Mouse (Mus musculus): ENCODE data around the gene Fam19a1. TPM values are rescaled to one million over a fixed set of nuclear protein-coding genes. Genes with fewer than 3 reads are reported as not detected.

Fam19a1 gene
- polyA plus RNA-seq, 1 experiment from 2014 or later, result 7.4 TPM

DNA sequence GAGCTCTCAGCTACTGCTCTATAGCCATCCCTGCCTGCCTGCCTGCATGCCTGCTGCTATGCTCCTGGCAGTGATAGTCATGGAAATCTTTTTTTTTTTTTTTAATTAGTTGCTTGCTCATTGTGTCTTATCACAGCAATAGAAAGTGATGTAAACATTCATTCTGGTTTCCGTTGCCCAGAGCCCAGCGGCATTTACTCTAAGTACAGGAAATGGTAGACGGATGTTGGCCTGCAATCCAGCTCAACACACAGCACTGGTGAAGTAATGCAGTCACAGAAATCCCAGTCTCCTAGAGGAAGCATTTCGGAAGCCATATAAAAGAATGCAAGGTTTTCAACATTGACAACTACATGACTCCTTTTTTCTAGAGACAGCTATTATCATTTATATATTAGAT lies 153.5 kb downstream of the Fam19a1 start:
- Histone ChIP-seq H3K9ac (no peak overlapping the region), H3K27ac (no peak overlapping the region), H3K9me3 (no peaks in the 10 kb centered on the region), H3K4me3 (no peak overlapping the region), H3K4me1 (0 out of 2 replicates have a peak, but pooled peaks cover 2% of the 10 kb centered on the region), H3K27me3 (no peaks in the 10 kb centered on the region), H3K36me3 (no peaks in the 10 kb centered on the region), H3K4me2 (replicated peaks) (no peak overlapping the region)
- no peak for ATAC-seq (ENCODE audit: low FRiP score, low read depth)
- 79% methylated on average over 4 of the region's 4 CpGs for WGBS

DNA sequence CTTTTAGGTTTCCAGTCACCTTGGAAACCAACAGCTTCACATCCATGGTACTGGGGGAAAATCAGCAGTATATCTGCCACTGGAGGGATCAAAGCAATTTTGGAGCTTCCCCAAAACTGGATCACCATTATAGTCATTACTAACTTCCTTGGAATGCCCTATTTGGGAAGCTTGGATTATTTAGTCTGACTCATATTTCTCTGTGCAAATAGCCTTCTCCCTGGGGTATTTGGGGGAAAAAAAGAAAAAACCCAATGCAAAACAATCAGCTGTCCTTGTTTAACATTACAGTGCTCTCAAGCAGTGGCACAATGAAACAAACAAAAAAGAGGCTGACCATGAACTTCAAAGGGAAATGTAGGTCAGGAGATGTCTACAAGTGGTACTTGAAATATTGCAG lies 155.8 kb downstream of the Fam19a1 start:
- Histone ChIP-seq H3K27me3 (no peaks in the 10 kb centered on the region), H3K9me3 (no peaks in the 10 kb centered on the region), H3K36me3 (no peaks in the 10 kb centered on the region), H3K4me3 (no peak overlapping the region), H3K27ac (no peak overlapping the region), H3K4me1 (no peaks in the 10 kb centered on the region), H3K9ac (no peak overlapping the region), H3K4me2 (replicated peaks) (no peak overlapping the region)
- no peak for ATAC-seq (ENCODE audit: low FRiP score, low read depth)

DNA sequence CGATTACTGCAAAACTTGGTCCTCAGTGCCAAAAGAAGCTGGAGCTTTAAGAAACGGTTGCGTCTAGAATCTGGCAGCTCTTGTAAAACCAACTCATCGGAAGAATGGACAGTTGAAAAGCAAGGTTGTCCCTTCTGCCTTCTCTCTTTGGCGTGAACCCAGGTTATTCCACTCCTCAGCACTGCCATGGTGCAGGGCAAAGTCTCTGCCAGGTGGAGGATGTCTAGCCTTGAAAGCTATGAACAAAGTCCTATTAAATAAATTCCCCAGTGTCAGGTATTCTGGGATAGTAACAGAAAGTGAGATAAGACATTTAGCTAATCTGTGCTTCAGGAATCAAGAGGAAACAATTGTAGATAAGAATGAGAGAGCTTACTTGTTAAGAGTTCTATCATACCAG lies 157.5 kb downstream of the Fam19a1 start:
- Histone ChIP-seq H3K9ac (no peak overlapping the region), H3K36me3 (no peaks in the 10 kb centered on the region), H3K4me2 (replicated peaks) (no peak overlapping the region), H3K27ac (no peak overlapping the region), H3K4me1 (no peaks in the 10 kb centered on the region), H3K27me3 (no peaks in the 10 kb centered on the region), H3K4me3 (no peak overlapping the region), H3K9me3 (no peaks in the 10 kb centered on the region)
- 93% methylated on average over 5 of the region's 5 CpGs for WGBS
- no peak for ATAC-seq (ENCODE audit: low FRiP score, low read depth)

DNA sequence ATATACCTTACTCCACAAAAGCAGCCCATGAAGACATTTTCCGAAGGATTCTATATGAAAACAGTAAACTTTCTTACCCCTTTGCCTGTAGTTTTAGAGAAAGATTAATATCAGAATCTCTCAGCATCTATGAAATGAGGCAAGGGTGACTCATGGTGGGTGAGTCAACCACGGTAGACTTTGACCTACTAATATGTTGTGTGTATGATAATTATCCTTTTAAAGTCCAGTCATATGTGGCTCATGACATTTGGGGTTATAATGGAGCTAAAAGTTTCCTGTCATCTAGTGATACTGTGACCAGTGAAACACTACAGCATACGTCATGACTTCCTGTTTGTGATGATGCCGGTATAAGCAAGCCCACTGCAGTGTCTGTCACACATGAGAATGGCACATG lies 170.8 kb downstream of the Fam19a1 start:
- no peak for ATAC-seq (ENCODE audit: low FRiP score, low read depth)

DNA sequence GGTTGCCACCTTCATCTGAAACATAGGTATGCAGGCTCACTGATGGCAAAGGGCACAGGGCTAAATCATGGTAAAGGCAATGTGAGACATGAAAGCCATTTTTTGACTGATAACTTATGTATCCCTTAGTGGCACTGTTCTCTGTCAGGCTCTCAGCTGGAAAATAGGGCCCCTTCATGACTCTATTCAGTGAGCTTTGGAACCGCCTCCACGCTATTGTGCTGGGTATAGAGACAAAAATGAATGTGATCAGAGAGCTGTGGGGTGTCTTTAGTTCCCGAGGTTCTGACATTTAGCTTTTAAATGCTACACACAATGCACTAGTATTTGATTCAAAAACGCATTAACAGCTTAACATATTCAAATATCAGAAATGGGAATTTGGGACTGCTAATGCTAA lies 171.6 kb downstream of the Fam19a1 start:
- H3K4me3 ChIP-seq, result no peak overlapping the region
- H3K9ac ChIP-seq, result no peak overlapping the region
- H3K4me1 ChIP-seq, result no peaks in the 10 kb centered on the region
- no peaks in the 10 kb centered on the region for H3K36me3 ChIP-seq
- H3K9me3 ChIP-seq, result no peaks in the 10 kb centered on the region
- no peaks in the 10 kb centered on the region for H3K27me3 ChIP-seq
- H3K27ac ChIP-seq, result no peak overlapping the region
- no peak overlapping the region for H3K4me2 ChIP-seq (replicated peaks)
- ATAC-seq (ENCODE audit: low FRiP score, low read depth), result no peak
- 84% methylated on average over 4 of the region's 4 CpGs for WGBS

More for the DNA sequence above, 170.8 kb downstream of the Fam19a1 start:
- Histone ChIP-seq H3K9ac (no peak overlapping the region), H3K4me1 (no peaks in the 10 kb centered on the region), H3K36me3 (no peaks in the 10 kb centered on the region), H3K9me3 (no peaks in the 10 kb centered on the region), H3K27me3 (no peaks in the 10 kb centered on the region), H3K27ac (no peak overlapping the region), H3K4me2 (replicated peaks) (no peak overlapping the region), H3K4me3 (no peak overlapping the region)
- WGBS, result 91% methylated on average over 4 of the region's 4 CpGs

DNA sequence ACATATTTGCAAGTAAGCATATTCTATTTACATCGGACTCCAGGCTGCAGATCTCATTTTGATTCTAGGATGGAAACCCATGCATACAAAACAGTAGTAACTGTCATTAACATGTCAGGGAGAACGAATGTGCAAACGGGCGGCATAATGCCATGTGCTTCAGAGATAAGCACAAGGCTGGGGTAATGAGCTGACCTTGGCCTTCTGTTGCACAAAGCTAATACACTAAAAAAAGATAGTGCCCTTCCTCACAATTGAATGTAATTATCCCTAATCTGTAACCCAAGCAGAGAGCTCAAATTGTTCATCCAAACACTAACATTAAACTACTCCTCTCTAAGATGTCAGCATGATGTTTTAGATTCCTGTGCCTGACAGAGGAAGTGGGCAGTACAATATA lies 173.3 kb downstream of the Fam19a1 start:
- no peak overlapping the region for H3K9ac ChIP-seq
- no peaks in the 10 kb centered on the region for H3K36me3 ChIP-seq
- H3K4me1 ChIP-seq, result no peaks in the 10 kb centered on the region
- no peak overlapping the region for H3K4me3 ChIP-seq
- no peak overlapping the region for H3K27ac ChIP-seq
- 79% methylated on average over 4 of the region's 4 CpGs for WGBS
- no peak for ATAC-seq (ENCODE audit: low FRiP score, low read depth)
- no peak overlapping the region for H3K4me2 ChIP-seq (replicated peaks)
- no peaks in the 10 kb centered on the region for H3K27me3 ChIP-seq
- H3K9me3 ChIP-seq, result no peaks in the 10 kb centered on the region

DNA sequence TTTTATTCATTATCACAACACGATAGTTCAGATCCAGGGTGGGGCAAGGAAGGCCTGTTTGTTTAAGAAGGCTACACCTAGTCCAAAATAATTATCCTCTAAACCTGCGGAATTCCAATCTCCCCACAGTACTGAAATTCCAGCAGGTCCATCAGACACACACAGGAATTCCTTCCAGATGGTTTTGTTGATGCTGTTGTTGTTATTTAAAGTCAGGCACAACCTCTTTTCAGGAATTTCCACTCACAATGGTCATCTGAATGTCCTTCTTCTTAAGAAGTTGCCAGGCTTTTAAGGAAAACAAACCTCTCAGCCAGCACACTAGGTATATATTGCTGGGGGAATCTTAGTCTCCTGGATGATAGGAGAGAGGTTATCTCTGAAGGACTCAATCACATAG lies 174.4 kb downstream of the Fam19a1 start:
- ATAC-seq (ENCODE audit: low FRiP score, low read depth), result no peak
- Histone ChIP-seq H3K9me3 (no peaks in the 10 kb centered on the region), H3K4me3 (no peak overlapping the region), H3K27ac (no peak overlapping the region), H3K9ac (no peak overlapping the region), H3K36me3 (no peaks in the 10 kb centered on the region), H3K27me3 (no peaks in the 10 kb centered on the region), H3K4me1 (no peaks in the 10 kb centered on the region), H3K4me2 (replicated peaks) (no peak overlapping the region)
- 72% methylated on average over 2 of the region's 2 CpGs for WGBS

DNA sequence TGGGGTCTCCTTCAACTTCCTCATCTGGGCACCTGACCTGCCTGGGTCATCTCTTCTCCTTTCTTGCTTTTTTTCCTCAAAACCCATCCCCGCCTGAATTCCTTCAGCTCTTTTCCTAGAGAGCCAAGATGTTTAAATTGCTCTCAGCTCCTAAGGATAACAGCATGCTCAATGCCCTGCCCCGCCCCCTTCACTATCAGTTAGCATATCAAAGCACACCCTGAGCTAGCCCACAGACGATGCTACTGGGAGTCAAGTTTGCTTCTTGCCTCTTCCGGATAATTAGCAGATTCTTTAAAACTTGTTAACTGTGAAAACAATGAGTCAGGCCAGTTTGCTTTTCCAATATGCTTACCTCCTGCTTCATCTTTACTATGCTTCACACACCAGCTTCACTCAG lies 176.7 kb downstream of the Fam19a1 start:
- H3K4me2 ChIP-seq (replicated peaks), result no peak overlapping the region
- no peaks in the 10 kb centered on the region for H3K9me3 ChIP-seq
- 35% methylated on average over 4 of the region's 4 CpGs for WGBS
- H3K27ac ChIP-seq, result no peak overlapping the region
- no peaks in the 10 kb centered on the region for H3K4me1 ChIP-seq
- ATAC-seq (ENCODE audit: low FRiP score, low read depth), result no peak
- no peak overlapping the region for H3K4me3 ChIP-seq
- H3K27me3 ChIP-seq, result no peaks in the 10 kb centered on the region
- H3K36me3 ChIP-seq, result no peaks in the 10 kb centered on the region
- no peak overlapping the region for H3K9ac ChIP-seq

DNA sequence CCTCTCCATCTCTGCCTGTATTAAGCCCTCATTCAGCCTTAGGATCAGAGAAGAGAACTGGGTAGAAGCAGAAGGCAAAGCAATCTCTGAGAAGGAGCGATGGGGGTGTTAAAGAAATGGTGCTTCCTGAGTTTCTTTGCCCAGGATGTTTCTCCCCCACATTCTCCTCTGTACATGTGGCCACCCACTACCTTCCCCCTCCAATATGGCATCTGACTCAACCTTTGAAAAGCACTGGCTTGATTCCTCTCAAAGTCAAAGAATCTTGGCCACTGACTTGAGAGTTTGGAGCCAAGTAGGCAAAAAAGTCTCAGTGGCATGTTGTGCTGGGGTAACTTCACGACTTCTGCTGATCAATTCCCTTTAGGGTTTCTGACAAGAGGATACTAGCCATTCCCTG lies 234.5 kb downstream of the Fam19a1 start:
- H3K4me1 ChIP-seq, result no peaks in the 10 kb centered on the region
- H3K4me3 ChIP-seq, result no peak overlapping the region
- no peak overlapping the region for H3K4me2 ChIP-seq (replicated peaks)
- H3K9ac ChIP-seq, result no peak overlapping the region
- no peaks in the 10 kb centered on the region for H3K9me3 ChIP-seq
- no peaks in the 10 kb centered on the region for H3K36me3 ChIP-seq
- no peak overlapping the region for H3K27ac ChIP-seq
- no peaks in the 10 kb centered on the region for H3K27me3 ChIP-seq
- WGBS, result 87% methylated on average over 2 of the region's 2 CpGs
- no peak for ATAC-seq (ENCODE audit: low FRiP score, low read depth)

DNA sequence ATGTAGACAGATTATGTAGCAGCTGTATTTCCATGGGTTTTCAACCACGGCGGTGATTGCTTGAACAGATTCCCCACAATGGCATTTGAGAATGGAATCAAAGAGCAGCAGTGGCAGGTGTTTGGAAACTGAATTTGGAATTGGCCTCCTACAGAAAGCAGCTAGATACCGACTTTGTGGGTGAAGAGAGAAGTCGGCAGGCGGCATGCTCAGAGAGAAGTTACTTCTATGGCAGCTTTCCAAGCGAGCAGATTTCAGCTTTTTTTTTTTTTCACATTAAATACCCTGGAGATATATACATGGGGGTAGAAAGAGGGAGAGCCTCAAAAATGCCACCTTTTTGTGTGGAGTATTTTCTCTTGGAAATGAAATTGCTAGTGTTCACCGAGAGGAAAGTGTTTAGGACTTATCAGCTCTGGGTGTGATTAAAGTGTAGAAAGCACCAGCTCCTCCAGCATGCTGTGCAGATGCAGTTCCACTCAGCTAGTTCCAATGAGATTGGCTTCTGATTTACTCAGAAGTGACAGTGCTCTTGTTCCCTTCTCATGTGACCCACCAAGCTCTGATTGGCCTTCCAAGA lies 236.6 kb downstream of the Fam19a1 start:
- Histone ChIP-seq H3K36me3 (no peaks in the 10 kb centered on the region), H3K27ac (no peak overlapping the region), H3K9me3 (no peaks in the 10 kb centered on the region), H3K27me3 (no peaks in the 10 kb centered on the region), H3K4me1 (no peaks in the 10 kb centered on the region), H3K9ac (no peak overlapping the region), H3K4me3 (no peak overlapping the region), H3K4me2 (replicated peaks) (no peak overlapping the region)
- ATAC-seq (ENCODE audit: low FRiP score, low read depth), result no peak
- WGBS, result 82% methylated on average over 7 of the region's 7 CpGs

DNA sequence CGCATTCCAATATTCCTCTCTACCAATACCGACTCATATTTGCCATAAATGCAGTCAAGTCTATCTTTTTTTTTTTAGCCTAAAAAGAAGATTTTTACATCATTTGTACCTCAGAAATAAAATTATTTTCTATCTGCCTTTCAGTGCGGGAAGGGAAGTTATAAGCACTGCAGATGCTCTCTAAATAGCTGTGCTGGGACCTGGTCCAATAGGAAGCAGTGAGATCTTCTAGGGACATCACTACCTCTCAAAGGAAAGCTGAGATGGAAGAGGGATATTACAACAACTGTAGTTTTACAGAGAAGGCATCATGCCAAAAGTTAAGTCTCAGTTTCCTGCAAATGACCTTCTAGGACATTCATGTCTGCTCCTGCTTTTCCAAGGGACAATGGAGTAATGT lies 256.6 kb downstream of the Fam19a1 start:
- Histone ChIP-seq H3K9me3 (no peaks in the 10 kb centered on the region), H3K36me3 (no peaks in the 10 kb centered on the region), H3K27ac (no peak overlapping the region), H3K4me3 (no peak overlapping the region), H3K4me2 (replicated peaks) (no peak overlapping the region), H3K27me3 (no peaks in the 10 kb centered on the region; the same call in 1 of the 2 replicates), H3K4me1 (no peaks in the 10 kb centered on the region), H3K9ac (no peak overlapping the region)
- WGBS, result 89% methylated on average over 3 of the region's 3 CpGs
- no peak for ATAC-seq (ENCODE audit: low FRiP score, low read depth)

DNA sequence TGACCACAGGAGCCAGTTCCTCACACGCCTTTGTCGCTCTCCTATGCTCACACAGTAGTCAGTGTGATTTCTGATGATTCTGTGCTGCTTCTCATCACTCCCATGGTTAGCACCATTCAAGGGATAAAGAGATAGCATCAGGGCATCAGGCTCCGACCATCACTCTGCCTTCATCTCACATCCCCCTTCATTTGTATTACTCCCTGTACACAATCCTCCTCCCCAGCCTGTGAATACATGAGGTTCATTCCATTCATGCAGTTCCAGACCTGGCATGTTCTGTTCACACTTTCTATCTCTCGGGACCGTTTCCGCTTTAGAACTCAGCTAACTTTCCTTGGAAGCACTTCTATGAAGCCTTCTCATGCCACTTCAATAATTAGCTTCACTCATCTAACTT lies 259.9 kb downstream of the Fam19a1 start:
- no peak overlapping the region for H3K4me2 ChIP-seq (replicated peaks)
- H3K4me3 ChIP-seq, result no peak overlapping the region
- no peaks in the 10 kb centered on the region for H3K27me3 ChIP-seq
- H3K36me3 ChIP-seq, result no peaks in the 10 kb centered on the region
- no peaks in the 10 kb centered on the region for H3K9me3 ChIP-seq
- 92% methylated on average over 6 of the region's 6 CpGs for WGBS
- no peaks in the 10 kb centered on the region for H3K4me1 ChIP-seq
- ATAC-seq (ENCODE audit: low FRiP score, low read depth), result no peak
- no peak overlapping the region for H3K9ac ChIP-seq
- no peak overlapping the region for H3K27ac ChIP-seq

DNA sequence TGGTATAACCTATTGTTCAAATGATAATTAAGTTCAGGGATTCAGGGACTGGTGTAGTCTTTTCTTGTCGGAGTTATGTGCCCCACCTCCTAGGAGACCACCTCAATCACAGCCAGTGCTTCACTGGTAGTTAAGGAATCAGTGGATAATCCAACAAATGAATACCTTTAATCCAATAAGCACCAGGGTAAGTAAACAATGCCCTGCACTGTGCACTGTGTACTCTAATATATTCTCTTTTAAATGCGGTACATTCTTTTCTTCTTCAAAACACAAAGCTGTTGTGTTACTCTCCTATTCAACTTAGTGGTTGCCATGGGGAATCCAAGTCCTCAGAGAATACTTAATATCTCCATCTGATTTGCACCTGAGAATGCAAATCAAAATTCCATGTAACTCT lies 260.3 kb downstream of the Fam19a1 start:
- H3K9ac ChIP-seq, result no peak overlapping the region
- H3K27me3 ChIP-seq, result no peaks in the 10 kb centered on the region
- H3K36me3 ChIP-seq, result no peaks in the 10 kb centered on the region
- H3K4me2 ChIP-seq (replicated peaks), result no peak overlapping the region
- ATAC-seq (ENCODE audit: low FRiP score, low read depth), result no peak
- H3K4me3 ChIP-seq, result no peak overlapping the region
- 81% methylated on average over 2 of the region's 2 CpGs for WGBS
- no peak overlapping the region for H3K27ac ChIP-seq
- no peaks in the 10 kb centered on the region for H3K9me3 ChIP-seq
- H3K4me1 ChIP-seq, result no peaks in the 10 kb centered on the region

Measured in limb, embryonic 13.5 days (tissue).